Mouse (Mus musculus) common myeloid progenitor, adult 5-6 weeks (primary cell): Measurements from ENCODE around the gene Ralgps2. TPM values are rescaled to one million over a fixed set of nuclear protein-coding genes. Genes with fewer than 3 reads are reported as not detected.
A peak's percentile ranks its signal among the peaks of the same experiment; 100 is the strongest.

Experiments used
- ATAC-seq: replicated peaks from 2 replicates; pipeline ENCODE4 v1.8.0; 2016; ENCODE audit warnings: low read depth, mild to moderate bottlenecking, moderate TSS enrichment, inconsistent platforms; ENCODE audit not compliant: poor library complexity, severe bottlenecking
- total RNA-seq: library from RNA; stranded (forward); fragments of 200-1000, 187-1606 nt; gene quantifications from 2 replicates; pipeline ENCODE4 v1.2.3, GENCODE M21; 2017

Ralgps2 gene
- total RNA-seq, 1 experiment from 2014 or later: 36.2 TPM

DNA sequence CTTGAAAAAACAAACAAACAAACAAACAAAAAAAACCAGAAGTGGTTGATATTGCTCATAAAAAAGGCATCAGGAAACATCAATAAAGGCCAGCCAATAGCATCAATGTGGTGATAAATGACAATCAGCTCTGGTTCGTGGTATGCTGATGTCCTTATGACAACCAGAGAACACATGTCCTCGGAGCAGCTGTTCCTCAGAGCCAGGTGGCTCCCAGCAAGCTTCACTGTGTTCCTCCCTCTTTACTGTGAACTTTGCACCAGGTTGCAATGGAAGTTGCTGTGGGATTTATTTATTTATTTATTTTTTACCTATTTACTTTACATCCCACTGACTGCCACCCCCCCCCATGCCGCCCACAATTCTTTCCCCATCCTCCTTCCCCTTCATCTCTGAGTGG, 17.9 kb upstream of the Ralgps2 start:
- no peak for ATAC-seq

DNA sequence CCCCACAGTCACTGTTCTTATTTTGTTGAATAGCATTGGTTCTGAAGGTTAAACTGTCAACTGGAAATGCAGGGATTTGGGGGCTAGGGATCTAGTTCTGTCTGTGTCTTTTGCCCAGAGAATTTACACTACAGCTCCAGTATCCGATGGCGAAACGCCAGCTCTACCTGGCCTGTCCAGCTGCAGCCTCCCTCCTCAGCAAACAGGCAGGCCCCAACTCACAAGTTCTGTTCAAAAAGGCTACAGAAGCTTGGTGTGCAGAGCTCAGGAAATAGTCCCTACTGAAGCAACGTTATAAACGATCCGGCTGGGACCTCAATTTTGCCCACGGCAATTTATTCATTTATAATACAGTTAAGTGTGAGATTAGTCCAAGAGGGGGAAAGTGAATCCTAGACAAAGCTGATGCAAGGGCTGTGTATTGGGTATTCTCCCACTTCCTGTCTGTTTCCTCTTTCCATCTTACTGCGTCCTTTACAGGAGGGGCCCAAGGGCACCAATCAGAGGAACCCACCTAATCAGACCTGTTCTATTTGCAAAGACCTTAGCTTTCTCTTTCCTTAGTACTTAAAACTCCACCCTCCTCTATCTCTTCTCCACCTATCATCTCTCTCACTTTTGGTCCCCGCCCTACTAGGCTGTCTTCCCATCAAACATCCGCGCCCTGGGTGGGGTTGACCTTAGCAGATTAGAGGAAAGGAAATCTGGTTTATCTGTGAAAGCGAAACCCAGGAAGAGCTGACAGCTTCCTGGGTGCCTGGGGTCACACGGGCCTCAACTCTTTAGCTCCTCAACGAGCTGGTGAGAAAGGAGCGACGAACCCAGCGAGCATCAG, 16.7 kb upstream of the Ralgps2 start:
- ATAC-seq: peak; percentile 62

DNA sequence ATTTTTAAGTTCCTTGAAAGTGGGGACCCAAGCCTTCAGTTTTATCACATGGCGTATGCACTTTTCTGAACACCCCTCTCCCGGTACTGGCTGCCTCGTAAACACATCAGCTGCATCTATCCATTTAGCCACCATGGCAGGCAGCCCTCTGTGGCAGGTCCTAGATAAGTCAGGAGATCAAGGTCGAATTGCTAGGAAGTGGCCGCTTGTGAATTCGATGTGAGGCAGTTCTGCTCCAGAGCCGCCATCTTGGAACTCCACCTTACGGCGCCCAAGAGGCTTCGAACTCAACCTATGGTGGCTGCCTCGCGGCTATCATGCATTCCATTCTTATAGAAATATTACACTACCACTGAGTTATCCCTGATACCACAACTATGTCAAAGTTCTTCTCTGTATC, 14.8 kb upstream of the Ralgps2 start:
- no peak for ATAC-seq

DNA sequence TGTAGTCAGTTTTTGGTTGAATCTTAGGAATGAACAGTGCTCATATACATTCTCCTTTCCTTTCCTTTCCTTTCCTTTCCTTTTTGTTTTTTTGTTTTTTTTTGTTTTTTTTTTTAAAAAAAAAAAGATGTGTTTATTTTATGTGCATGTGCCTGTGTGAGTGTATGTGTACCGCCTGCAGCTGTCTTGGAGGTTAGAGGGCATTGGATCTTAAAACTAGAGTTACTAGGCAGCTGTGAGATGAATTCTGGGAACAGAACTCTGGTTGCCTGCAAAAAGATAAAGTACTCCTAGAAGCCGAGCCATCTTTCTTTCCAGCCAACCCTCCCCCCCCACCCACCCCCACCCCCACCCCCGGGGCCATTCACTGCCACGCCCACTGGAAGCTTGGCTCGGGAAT, 10.9 kb upstream of the Ralgps2 start:
- ATAC-seq: no peak

DNA sequence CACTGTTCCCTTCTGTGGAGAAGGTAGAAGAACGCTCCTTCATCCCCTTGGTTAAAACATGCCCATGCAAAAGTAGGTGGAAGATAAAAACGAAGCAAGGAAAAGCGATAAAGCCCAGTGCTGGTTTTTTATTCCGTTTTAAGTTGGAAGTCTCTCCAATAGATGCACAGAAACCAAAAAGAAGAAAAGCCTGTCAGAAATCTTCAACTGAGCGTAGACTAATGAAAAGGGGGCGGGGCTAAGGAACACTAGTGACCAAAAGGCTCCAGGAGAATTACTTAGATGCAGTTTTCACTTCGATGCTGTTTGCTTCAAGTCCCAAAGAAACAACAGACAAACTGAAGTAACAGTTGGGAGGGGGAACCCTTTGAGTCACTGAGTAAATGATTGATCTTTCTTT, 1.2 kb upstream of the Ralgps2 start:
- ATAC-seq: no peak

DNA sequence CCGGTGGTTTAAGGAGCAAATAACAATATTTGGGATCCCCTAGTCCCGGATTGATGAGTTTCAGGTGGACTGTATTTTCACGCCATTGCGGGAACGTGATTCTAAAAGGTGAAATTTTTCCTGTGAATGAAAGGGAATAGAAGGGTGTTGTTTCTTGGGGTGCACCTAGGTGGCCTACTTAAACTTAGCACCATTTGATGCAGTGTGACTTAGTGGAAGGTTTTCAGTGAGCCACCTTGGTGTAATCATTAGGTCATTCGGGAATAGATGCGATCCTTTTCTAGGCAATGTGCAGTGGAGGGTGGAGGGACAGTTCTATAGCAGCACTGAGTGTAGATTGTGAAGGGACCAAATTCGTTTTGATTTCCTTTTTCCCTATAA, 706 bp upstream of the Ralgps2 start:
- peak; percentile 26; the same call in 1 of the 2 replicates for ATAC-seq

DNA sequence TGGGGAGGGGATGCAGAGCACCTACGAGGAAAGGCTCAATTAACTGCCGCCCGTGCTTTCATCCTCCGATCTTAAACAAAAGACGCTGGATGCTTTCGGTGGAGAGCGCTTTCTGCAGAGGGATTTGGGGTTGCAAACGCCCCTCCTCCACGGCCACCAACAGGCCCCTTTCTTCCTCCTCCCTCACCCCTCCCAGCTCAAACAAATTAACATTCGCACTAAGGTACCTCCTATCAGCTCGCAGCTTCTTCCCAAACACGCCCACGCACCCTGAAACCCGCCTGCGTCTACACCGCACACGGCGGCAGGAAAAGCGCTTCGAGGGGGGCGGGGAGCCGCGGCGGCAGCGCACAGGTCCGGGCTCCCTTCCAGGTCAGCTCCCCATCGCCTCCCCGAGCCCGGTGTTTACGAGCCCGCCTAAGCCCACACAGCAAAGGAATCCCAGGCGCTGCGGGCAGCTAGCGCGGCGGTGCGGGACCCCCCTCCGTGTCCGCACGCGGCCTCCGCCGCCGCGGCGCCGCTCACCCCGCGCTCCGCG, 652 bp downstream of the Ralgps2 start:
- peak; percentile 94 for ATAC-seq

DNA sequence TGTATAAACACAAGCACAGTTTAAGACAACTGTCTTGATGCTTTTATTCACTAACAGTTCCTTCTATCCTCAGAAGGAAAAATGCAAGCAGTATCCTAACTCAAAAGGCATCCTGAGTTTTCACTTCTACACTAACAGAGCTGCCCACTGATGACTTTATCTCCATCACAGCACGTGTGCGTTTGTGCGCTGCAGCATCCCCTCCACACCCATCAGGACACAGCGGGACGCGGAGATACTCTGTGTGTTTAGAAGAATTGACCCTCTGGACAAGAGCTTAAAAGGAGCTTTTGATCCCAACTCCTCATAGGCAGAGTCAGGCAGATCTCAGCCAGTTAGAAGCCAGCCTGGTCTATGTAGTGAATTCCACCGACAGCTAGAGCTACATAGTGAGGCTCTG, 2.0 kb downstream of the Ralgps2 start:
- no peak for ATAC-seq

DNA sequence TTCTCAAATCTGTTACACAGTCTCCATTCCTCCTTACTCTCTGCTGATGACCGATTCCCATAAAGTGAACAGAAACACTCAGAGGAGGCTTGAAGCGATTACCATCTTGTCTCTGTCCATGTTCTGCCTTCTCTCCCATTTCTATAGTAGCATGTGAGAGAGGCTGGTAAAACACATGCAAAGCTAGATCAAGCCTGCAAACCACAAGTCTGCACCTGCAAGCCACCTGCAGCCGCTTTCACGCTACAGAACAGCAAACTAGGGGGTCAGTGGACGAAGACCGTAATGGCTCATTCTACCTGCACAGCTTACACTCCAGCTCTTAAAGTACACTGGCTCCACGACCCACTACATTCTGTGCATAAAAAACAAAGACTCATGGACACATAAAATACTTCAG, 5.7 kb downstream of the Ralgps2 start:
- no peak for ATAC-seq

DNA sequence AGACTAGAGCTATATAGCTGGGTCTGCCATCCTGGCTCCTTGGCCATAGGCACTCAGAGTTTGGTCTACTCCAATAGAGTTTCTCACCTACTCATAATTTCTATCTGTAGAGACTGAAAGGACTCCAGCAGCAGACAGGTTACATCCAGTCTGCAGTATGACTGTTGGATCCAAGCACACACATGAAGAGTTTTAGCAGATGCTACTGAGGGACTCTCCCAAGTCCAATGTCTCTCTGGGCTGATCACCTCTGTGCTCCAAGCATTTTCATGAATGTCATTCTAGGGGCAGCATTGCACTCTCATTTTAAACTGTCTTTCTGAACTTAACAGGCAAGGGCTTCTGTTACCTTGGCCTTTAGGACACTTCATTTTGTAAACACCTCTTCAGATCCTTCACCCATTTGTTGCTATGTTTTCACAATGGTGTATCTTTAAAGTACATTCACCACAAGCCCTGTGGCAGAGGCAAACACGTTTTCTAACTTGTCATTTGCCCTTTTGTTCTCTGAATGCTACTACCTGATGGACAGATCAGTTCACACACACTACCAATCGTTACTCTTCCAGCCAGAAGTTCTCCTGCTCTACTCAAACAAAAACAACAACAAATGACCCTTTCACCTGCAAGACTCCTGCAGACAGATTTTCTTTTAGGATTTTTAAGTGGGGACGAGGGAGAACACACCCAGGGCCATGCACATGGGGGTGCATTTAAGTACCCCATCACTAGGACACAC, 7.2 kb downstream of the Ralgps2 start:
- no peak for ATAC-seq

DNA sequence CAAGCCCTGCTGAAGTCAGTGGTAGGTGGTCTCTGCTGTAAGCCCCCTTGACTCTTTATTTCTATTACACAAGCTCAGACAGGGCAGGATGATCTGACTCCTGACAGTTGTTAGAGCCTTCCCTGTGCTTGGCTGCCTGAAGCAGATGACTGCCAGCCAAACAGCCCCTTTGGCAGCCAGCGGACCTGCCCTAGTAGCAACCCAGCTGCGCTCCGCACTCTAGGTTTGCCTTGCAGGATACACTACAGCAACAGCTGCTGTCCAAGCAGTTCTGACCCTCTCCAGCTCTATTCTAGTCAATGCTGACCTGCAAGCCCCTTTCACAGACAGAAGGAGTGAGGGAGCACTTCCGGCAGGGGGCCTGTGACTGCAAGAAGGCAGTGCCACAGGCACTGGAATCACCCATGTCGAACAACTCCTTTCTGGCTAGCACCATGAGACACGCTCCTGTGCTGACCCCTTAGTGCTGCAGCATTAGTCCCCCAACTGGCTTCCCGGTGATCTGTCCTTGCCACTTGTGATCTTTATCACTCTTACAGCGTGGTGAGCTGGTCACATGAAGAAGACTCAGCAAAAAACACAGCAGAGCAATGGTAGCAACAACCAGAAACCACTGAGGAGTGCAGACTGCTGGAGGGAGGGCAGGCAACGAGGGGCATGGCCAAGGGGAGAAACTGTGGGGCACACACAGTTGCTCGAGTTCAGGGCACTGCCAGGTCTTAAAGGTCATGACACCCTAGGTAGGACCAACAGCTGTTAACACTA, 8.1 kb downstream of the Ralgps2 start:
- ATAC-seq: peak; percentile 27; the same call in 1 of the 2 replicates

DNA sequence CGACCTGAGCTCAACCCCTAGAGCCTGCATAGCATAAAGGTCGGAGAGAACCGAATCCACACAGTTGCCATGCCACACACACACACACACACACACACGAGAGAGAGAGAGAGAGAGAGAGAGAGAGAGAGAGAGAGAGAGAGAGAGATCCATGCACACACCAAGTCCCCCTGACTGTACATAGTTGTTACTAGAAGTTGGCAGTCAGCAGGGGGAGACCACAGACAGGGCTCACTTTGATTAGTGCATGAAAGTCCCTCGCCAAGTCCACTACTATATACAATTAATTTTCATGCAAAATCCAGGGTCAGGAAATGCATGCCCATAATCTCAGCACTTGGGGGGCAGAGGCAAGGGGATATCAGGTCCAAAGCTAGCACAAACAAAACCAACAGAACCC, 9.2 kb downstream of the Ralgps2 start:
- ATAC-seq: 0 out of 2 replicates have a peak, but pooled peaks have one; percentile 34

DNA sequence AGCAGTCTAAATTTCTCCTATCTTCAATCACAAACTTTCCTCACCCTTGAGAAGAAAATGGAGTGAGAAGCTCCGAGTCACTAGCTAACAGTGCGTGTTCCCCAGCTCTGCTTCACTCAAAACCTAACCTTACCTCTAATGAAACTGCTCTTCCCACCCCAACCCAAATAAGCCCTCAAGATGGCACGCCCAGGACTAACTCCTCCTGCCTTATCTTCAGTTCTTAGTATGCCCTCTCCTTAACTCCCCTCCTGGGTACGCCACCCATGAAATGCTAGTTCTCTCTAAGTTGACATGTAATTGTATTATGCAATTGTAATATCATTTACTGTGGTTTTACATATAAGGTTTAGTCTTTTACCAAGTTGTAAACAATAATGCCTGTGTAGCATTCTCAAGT, 11.2 kb downstream of the Ralgps2 start:
- 0 out of 2 replicates have a peak, but pooled peaks have one; percentile 16 for ATAC-seq

DNA sequence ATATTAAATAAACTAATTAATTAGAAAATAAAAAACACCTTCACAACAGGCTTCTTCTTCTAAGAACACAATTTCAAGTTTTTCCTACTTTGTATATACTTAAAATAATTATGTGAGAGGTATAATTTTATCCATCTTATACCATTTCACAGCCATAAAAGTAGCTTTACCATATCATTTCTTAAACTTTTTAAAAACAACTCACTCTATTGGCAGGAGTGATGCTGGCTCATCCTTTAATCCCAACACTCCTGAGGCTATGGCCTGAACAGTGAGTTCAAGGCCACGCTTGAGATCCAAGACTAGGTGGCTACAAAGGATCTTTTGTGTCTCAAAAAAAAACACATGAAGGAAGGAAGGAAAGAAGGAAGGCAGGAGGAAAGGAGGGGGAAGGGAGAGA, 15.9 kb downstream of the Ralgps2 start:
- no peak for ATAC-seq

DNA sequence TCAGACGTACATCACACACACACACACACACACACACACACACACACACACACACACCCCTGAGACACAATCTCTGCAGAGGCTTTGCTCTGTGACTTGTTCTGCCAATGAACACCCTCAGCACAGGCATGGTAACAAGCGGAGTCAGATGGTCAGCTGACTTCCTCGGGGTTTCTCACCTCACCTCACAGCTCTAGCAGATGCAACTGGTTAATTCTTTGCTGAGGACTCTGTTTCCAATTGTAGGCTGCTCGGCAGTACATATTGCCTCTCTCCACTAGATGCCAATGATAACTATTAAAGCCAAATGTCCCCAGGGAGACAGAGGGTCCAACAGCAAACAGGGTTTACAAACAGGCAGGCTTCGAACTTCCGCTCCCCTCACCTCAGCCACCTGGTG, 16.5 kb downstream of the Ralgps2 start:
- no peak for ATAC-seq

DNA sequence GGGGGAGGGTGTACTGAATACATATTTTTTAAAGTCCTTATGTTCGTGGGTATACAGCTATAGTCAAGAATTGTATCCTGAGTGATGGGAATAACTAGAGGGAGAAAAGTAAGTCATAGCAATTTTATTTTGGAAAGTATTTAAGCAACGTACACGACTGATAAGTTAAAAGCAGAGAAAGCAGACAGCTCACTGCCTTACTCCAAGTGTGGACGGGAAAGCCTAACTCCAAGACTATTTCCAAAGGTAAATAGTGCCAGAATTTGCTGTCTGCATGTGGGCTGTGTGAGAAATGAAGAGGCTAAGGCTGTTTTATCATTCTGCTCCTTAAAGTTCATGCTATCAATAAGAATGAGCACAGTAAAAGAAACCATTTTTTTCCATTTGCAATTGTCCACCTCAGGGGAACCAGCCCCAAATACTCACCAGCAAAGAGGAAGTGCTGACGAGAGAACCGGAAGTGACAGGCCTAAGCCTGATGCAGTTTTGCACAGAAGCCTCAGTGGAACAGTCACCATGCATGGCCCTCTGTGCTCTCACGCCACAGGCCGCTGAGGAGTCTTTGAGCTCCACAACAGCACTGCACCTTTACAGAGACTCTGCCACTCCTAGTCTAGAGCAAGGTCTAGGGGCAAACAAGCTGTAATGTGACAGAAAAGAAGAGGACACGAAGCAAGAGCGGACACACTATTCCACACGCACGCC, 18.0 kb downstream of the Ralgps2 start:
- ATAC-seq: peak; percentile 96

DNA sequence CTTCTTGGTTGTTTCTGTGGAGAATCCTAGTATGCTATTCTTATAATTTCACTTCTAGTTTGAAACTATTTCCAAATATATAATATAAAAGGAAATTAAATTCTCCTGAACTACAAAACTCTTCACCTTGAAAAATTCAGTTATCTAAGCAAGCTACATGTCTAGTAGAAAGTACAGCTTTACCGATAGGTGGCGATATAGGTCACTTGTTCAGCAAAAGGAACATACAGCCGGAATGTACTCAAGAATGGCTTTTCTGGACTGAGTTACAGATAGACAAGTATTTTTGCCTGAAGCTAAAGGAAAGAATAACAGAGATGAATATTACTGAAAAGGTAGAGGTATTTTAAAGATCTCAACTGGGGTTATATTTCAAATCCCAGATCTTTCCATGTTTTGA, 22.0 kb downstream of the Ralgps2 start:
- ATAC-seq: peak; percentile 70

DNA sequence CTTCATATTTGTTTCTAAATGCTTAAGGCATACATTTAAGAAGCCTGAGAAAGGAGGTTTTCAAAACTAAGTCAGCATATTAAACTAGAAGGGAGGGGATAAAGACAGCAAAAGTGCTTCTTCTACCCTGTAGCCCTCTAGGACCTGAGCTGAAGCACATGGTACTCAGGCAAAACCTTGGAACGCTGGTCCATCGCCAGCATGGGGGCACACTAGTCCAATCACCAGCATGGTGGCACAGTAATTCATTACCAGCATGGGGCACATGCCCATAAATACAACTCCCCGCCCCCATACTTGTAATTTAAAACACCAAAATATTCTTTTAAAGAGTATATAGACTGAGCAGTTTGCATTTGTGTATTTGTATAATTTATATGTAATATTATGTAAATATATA, 23.1 kb downstream of the Ralgps2 start:
- no peak for ATAC-seq

DNA sequence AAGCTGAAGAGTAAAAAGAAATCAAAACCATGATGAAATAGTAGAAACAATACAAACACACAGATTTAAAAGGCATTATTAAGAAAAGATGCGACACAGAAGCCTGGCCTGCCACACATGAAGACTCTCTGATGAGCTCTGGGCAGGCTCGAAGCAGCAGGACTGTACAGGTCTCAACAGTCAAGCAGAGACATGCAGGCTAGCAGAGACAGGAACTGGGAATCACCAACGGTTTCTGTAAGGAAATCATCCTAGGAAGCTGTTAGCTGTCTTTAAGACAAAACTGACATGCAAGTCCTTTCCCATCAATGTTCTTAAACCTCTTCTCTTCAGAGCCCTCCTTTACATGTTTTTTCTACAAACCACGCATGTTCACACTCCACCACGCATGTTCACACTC, 24.5 kb downstream of the Ralgps2 start:
- no peak for ATAC-seq

DNA sequence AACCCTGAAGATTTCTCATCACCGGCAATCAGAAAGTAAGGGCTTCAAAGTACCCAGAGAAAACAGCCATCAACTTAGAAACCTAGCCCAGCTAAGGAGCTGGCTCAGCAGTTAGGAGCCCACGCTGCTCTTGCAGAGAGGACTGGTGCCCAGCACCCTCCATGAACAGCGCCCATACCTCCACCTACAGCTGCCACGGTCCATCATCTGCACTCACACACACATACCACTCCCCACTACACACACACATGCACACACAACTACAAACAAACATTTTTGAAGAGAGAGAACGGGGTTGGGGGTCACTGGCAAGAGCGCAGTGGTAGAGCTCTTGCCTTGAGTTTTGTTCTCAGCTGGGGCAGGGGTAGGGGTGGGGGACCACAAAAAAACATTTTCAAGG, 26.2 kb downstream of the Ralgps2 start:
- no peak for ATAC-seq
